Mouse (Mus musculus): ENCODE measurements at regions not wholly inside any gene's neighbourhood (a gene's known extent, or its start where the extent isn't known, plus 50 kb on each side); places are given as distances from the start of the nearest gene placed in this dataset.

GRCm38 (mm10) chr14:96592051-96592450, 73.1 kb upstream of the Klhl1 start:
- no peak for TF ChIP-seq CTCF (conservative IDR thresholded peaks at IDR 0.05; ENCODE audit: low read length)
- no peak for TF ChIP-seq NANOG (IDR thresholded peaks at IDR 0.05; ENCODE audit: borderline replicate concordance, low read length)

Data from E14TG2a.4 (cell line).